Mouse (Mus musculus) neural tube, embryonic 12.5 days (tissue): ENCODE measurements around the gene C87436. TPM values are rescaled to one million over a fixed set of nuclear protein-coding genes. Genes with fewer than 3 reads are reported as not detected.
A peak's percentile ranks its signal among the peaks of the same experiment; 100 is the strongest.

Experiments used
- ATAC-seq: fragments of 200-750 bp; cut with Nextera tagmentation; 2 replicates; pipeline ENCODE4 v1.8.0; 2017; ENCODE audit warnings: low read depth, mild to moderate bottlenecking, moderate TSS enrichment, moderate library complexity; ENCODE audit not compliant: low FRiP score
- H3K27ac ChIP-seq: fragments of 300-500 bp; sonication (generic); 2 replicates; pipeline ENCODE4 v1.5.1; 2016
- H3K27me3 ChIP-seq: fragments of 300-500 bp; sonication (generic); replicated peaks from 2 replicates; pipeline ENCODE4 v1.6.1; 2016; ENCODE audit warnings: mild to moderate bottlenecking
- H3K36me3 ChIP-seq: fragments of 300-500 bp; sonication (generic); 2 replicates; pipeline ENCODE4 v1.6.1; 2016; ENCODE audit warnings: mild to moderate bottlenecking
- H3K4me1 ChIP-seq: fragments of 300-500 bp; sonication (generic); 2 replicates; pipeline ENCODE4 v1.6.1; 2016
- H3K4me2 ChIP-seq: fragments of 300-500 bp; sonication (generic); replicated peaks from 2 replicates; pipeline ENCODE4 v1.6.1; 2016; ENCODE audit warnings: mild to moderate bottlenecking
- H3K4me3 ChIP-seq: fragments of 300-500 bp; sonication (generic); 2 replicates; pipeline ENCODE4 v1.5.1; 2016
- H3K9ac ChIP-seq: fragments of 300-500 bp; sonication (generic); 2 replicates; pipeline ENCODE4 v1.6.1; 2016; ENCODE audit warnings: mild to moderate bottlenecking
- H3K9me3 ChIP-seq: fragments of 300-500 bp; sonication (generic); 2 replicates; pipeline ENCODE4 v1.6.1; 2016; ENCODE audit warnings: mild to moderate bottlenecking
- WGBS: fragments of 180-500 bp; shearing (Covaris S2); methylation state at CpG from one replicate; pipeline ENCODE4 v1.1.7; 2016; 5-methylcytosine and 5-hydroxymethylcytosine counted together
- polyA plus RNA-seq: library from polyadenylated mRNA; unstranded; fragments of >200 nt; fragmentation: Nextera tagmentation; extraction: Ambion mirVana; gene quantifications from 2 replicates; pipeline ENCODE4 v1.2.1, GENCODE M21; 2016

C87436 gene
- 25.1 and 27.8 TPM in 2 replicates for polyA plus RNA-seq

- peaks cover 32% of the 10 kb centered on the region for H3K36me3 ChIP-seq
- under 1% methylated on average over 59 of the region's 59 CpGs for WGBS
- H3K9me3 ChIP-seq, result no peaks in the 10 kb centered on the region
- peak within 1 kb of the TSS; percentile 74 for H3K4me2 ChIP-seq
- H3K4me1 ChIP-seq, result peaks cover 10% of the 10 kb centered on the region
- peak within 1 kb of the TSS; percentile 81 for H3K9ac ChIP-seq
- peak within 1 kb of the TSS; percentile 63; the same call in 1 of the 2 replicates for H3K27ac ChIP-seq
- peak; percentile 95 for ATAC-seq
- no peaks in the 10 kb centered on the region for H3K27me3 ChIP-seq
- H3K4me3 ChIP-seq, result peak within 1 kb of the TSS; percentile 79
Observed at GRCm38 (mm10) chr6:86438272-86439118, at the start of gene C87436. Gene C87436, plus strand, starts transcription at chr6:86438374.

- Histone ChIP-seq H3K4me2 (no peak overlapping the region), H3K36me3 (peaks cover 78% of the 10 kb centered on the region), H3K27me3 (no peaks in the 10 kb centered on the region), H3K9me3 (no peaks in the 10 kb centered on the region), H3K9ac (no peak overlapping the region), H3K4me1 (0 out of 2 replicates have a peak, but pooled peaks cover under 1% of the 10 kb centered on the region), H3K4me3 (no peak overlapping the region), H3K27ac (no peak overlapping the region)
- 82% methylated on average over 18 of the region's 18 CpGs for WGBS
- no peak for ATAC-seq
Observed at GRCm38 (mm10) chr6:86388461-86388860, 49.7 kb upstream of the C87436 start.

- 93% methylated on average over 5 of the region's 5 CpGs for WGBS
- Histone ChIP-seq H3K27ac (no peak overlapping the region), H3K27me3 (no peaks in the 10 kb centered on the region), H3K4me2 (no peak overlapping the region), H3K4me3 (no peak overlapping the region), H3K36me3 (peaks cover 75% of the 10 kb centered on the region), H3K9me3 (no peaks in the 10 kb centered on the region), H3K9ac (no peak overlapping the region), H3K4me1 (peaks cover 21% of the 10 kb centered on the region)
- ATAC-seq, result no peak
Observed at GRCm38 (mm10) chr6:86391326-86391725, 46.8 kb upstream of the C87436 start.

GRCm38 (mm10) chr6:86393187-86393586, 45.0 kb upstream of the C87436 start:
- Histone ChIP-seq H3K4me2 (no peak overlapping the region; the same call in 1 of the 2 replicates), H3K27me3 (no peaks in the 10 kb centered on the region), H3K4me3 (no peak overlapping the region), H3K9me3 (no peaks in the 10 kb centered on the region), H3K9ac (no peak overlapping the region), H3K36me3 (peaks cover 58% of the 10 kb centered on the region), H3K4me1 (peaks cover 21% of the 10 kb centered on the region), H3K27ac (no peak overlapping the region)
- WGBS, result 96% methylated on average over 1 of the region's 1 CpGs
- no peak for ATAC-seq

- H3K4me1 ChIP-seq, result peaks cover 21% of the 10 kb centered on the region
- H3K9me3 ChIP-seq, result no peaks in the 10 kb centered on the region
- H3K27ac ChIP-seq, result no peak overlapping the region
- 93% methylated on average over 17 of the region's 17 CpGs for WGBS
- H3K4me3 ChIP-seq, result no peak overlapping the region
- no peak overlapping the region for H3K4me2 ChIP-seq
- H3K27me3 ChIP-seq, result no peaks in the 10 kb centered on the region
- no peak for ATAC-seq
- peaks cover 48% of the 10 kb centered on the region for H3K36me3 ChIP-seq
- no peak overlapping the region for H3K9ac ChIP-seq
Observed at GRCm38 (mm10) chr6:86394078-86394720, 44.0 kb upstream of the C87436 start.

GRCm38 (mm10) chr6:86395021-86395420, 43.2 kb upstream of the C87436 start:
- Histone ChIP-seq H3K36me3 (peaks cover 40% of the 10 kb centered on the region), H3K4me2 (peak overlapping the region; percentile 71), H3K4me3 (no peak overlapping the region), H3K9me3 (no peaks in the 10 kb centered on the region), H3K9ac (0 out of 2 replicates have a peak overlapping the region, but pooled peaks have one; percentile 88), H3K27me3 (no peaks in the 10 kb centered on the region), H3K4me1 (peaks cover 21% of the 10 kb centered on the region), H3K27ac (no peak overlapping the region)
- ATAC-seq, result no peak
- 94% methylated on average over 9 of the region's 9 CpGs for WGBS

- H3K4me1 ChIP-seq, result peaks cover 21% of the 10 kb centered on the region
- H3K4me2 ChIP-seq, result peak overlapping the region; percentile 71
- H3K27ac ChIP-seq, result no peak overlapping the region
- no peak for ATAC-seq
- H3K4me3 ChIP-seq, result peak overlapping the region; percentile 88
- peaks cover 30% of the 10 kb centered on the region for H3K36me3 ChIP-seq
- H3K9ac ChIP-seq, result peak overlapping the region; percentile 88
- WGBS, result 17% methylated on average over 10 of the region's 10 CpGs
- no peaks in the 10 kb centered on the region for H3K9me3 ChIP-seq
- no peaks in the 10 kb centered on the region for H3K27me3 ChIP-seq
Observed at GRCm38 (mm10) chr6:86395969-86396368, 42.2 kb upstream of the C87436 start.

GRCm38 (mm10) chr6:86396581-86397256, 41.5 kb upstream of the C87436 start, which contains the start of gene Pcyox1:
Gene Pcyox1, minus strand, starts transcription at chr6:86397154.
- no peaks in the 10 kb centered on the region for H3K9me3 ChIP-seq
- ATAC-seq, result peak; percentile 94
- H3K4me1 ChIP-seq, result peaks cover 21% of the 10 kb centered on the region
- peaks cover 23% of the 10 kb centered on the region for H3K36me3 ChIP-seq
- WGBS, result under 1% methylated on average over 51 of the region's 51 CpGs
- peak within 1 kb of the TSS; percentile 76 for H3K27ac ChIP-seq
- H3K4me2 ChIP-seq, result peak within 1 kb of the TSS; percentile 71
- peak within 1 kb of the TSS; percentile 88 for H3K9ac ChIP-seq
- peak within 1 kb of the TSS; percentile 88 for H3K4me3 ChIP-seq
- no peaks in the 10 kb centered on the region for H3K27me3 ChIP-seq

GRCm38 (mm10) chr6:86397257-86397980, 40.8 kb upstream of the C87436 start:
- H3K4me1 ChIP-seq, result peaks cover 21% of the 10 kb centered on the region
- peak overlapping the region; percentile 88 for H3K9ac ChIP-seq
- H3K9me3 ChIP-seq, result no peaks in the 10 kb centered on the region
- peak overlapping the region; percentile 71 for H3K4me2 ChIP-seq
- peak overlapping the region; percentile 88 for H3K4me3 ChIP-seq
- no peaks in the 10 kb centered on the region for H3K27me3 ChIP-seq
- H3K27ac ChIP-seq, result peak overlapping the region; percentile 76; the same call in 1 of the 2 replicates
- ATAC-seq, result no peak
- H3K36me3 ChIP-seq, result peaks cover 16% of the 10 kb centered on the region
- 9% methylated on average over 14 of the region's 14 CpGs for WGBS

- Histone ChIP-seq H3K4me3 (no peak overlapping the region), H3K4me2 (no peak overlapping the region), H3K9me3 (no peaks in the 10 kb centered on the region), H3K4me1 (peaks cover 18% of the 10 kb centered on the region), H3K27ac (no peak overlapping the region), H3K27me3 (no peaks in the 10 kb centered on the region), H3K36me3 (peaks cover 5% of the 10 kb centered on the region), H3K9ac (no peak overlapping the region)
- WGBS, result 84% methylated on average over 2 of the region's 2 CpGs
- ATAC-seq, result no peak
Observed at GRCm38 (mm10) chr6:86398986-86399385, 39.2 kb upstream of the C87436 start.

- Histone ChIP-seq H3K4me1 (peaks cover 11% of the 10 kb centered on the region), H3K9me3 (no peaks in the 10 kb centered on the region), H3K9ac (no peak overlapping the region), H3K27me3 (no peaks in the 10 kb centered on the region), H3K27ac (no peak overlapping the region), H3K36me3 (no peaks in the 10 kb centered on the region), H3K4me2 (no peak overlapping the region), H3K4me3 (no peak overlapping the region)
- 82% methylated on average over 2 of the region's 2 CpGs for WGBS
- ATAC-seq, result no peak
Observed at GRCm38 (mm10) chr6:86399995-86400394, 38.2 kb upstream of the C87436 start.
